Mouse (Mus musculus) heart, postnatal 0 days (tissue): ENCODE data around the gene Hs2st1. TPM values are rescaled to one million over a fixed set of nuclear protein-coding genes. Genes with fewer than 3 reads are reported as not detected.

Source experiments
- ATAC-seq: fragments of 200-750 bp; cut with Nextera tagmentation; 2 replicates; pipeline ENCODE4 v1.8.0; 2017; ENCODE audit warnings: low read depth, moderate number of reproducible peaks, moderate library complexity; ENCODE audit not compliant: insufficient read depth
- DNase-seq: peaks from one replicate; pipeline ENCODE4 v3.0.0-alpha.2; 2016; ENCODE audit warnings: low spot score
- H3K27ac ChIP-seq: fragments of 300-500 bp; sonication (generic); 2 replicates; pipeline ENCODE4 v1.5.1; 2014; ENCODE audit warnings: low read depth, mild to moderate bottlenecking
- H3K27me3 ChIP-seq: fragments of 300-500 bp; sonication (generic); 2 replicates; pipeline ENCODE4 v1.6.1; 2014; ENCODE audit warnings: low read length, mixed read lengths; ENCODE audit not compliant: control insufficient read depth, insufficient read depth
- H3K36me3 ChIP-seq: fragments of 300-500 bp; sonication (generic); replicated peaks from 2 replicates; pipeline ENCODE4 v1.6.1; 2014; ENCODE audit warnings: low read length, mixed read lengths; ENCODE audit not compliant: control insufficient read depth, insufficient read depth
- H3K4me1 ChIP-seq: fragments of 300-500 bp; sonication (generic); 2 replicates; pipeline ENCODE4 v1.6.1; 2014; ENCODE audit warnings: antibody characterized with exemption; ENCODE audit not compliant: control insufficient read depth, insufficient read depth
- H3K4me2 ChIP-seq: fragments of 300-500 bp; sonication (generic); 2 replicates; pipeline ENCODE4 v1.6.1; 2014; ENCODE audit warnings: low read depth, mild to moderate bottlenecking, low read length, moderate library complexity
- H3K4me3 ChIP-seq: fragments of 300-500 bp; sonication (generic); 2 replicates; pipeline ENCODE4 v1.5.1; 2014; ENCODE audit warnings: low read depth, low read length
- H3K9ac ChIP-seq: fragments of 300-500 bp; sonication (generic); replicated peaks from 2 replicates; pipeline ENCODE4 v1.6.1; 2014; ENCODE audit warnings: low read depth, low read length, mixed read lengths
- H3K9me3 ChIP-seq: fragments of 300-500 bp; sonication (generic); replicated peaks from 2 replicates; pipeline ENCODE4 v1.6.1; 2016; ENCODE audit warnings: low read length; ENCODE audit not compliant: control insufficient read depth
- CTCF ChIP-seq: IDR thresholded peaks from 2 replicates; pipeline ENCODE4 v1.5.1; 2016; ENCODE audit warnings: antibody characterized with exemption, control low read depth, low read depth
- EP300 ChIP-seq: IDR thresholded peaks from 2 replicates; pipeline ENCODE4 v1.6.1; 2016; ENCODE audit warnings: antibody characterized with exemption, low read depth
- WGBS: fragments of 180-500 bp; shearing (Covaris S2); extraction: QIAGEN DNeasy Blood & Tissue Kit; methylation state at CpG from one replicate; pipeline ENCODE4 v1.1.7; 2014; 5-methylcytosine and 5-hydroxymethylcytosine counted together
- polyA plus RNA-seq: library from polyadenylated mRNA; unstranded; fragments of >200 nt; fragmentation: Nextera tagmentation; extraction: Ambion mirVana; gene quantifications from 2 replicates; pipeline ENCODE4 v1.2.1, GENCODE M21; 2015
- total RNA-seq: library from RNA; depleted of rRNA; stranded (reverse); fragments of >200 nt; gene quantifications from 2 replicates; pipeline ENCODE4 v1.2.3, GENCODE M21; 2014; ENCODE audit warnings: low replicate concordance

The Hs2st1 gene
- total and polyA plus RNA-seq, 2 experiments from 2014 or later, result 3.5 to 9.0 TPM

DNA sequence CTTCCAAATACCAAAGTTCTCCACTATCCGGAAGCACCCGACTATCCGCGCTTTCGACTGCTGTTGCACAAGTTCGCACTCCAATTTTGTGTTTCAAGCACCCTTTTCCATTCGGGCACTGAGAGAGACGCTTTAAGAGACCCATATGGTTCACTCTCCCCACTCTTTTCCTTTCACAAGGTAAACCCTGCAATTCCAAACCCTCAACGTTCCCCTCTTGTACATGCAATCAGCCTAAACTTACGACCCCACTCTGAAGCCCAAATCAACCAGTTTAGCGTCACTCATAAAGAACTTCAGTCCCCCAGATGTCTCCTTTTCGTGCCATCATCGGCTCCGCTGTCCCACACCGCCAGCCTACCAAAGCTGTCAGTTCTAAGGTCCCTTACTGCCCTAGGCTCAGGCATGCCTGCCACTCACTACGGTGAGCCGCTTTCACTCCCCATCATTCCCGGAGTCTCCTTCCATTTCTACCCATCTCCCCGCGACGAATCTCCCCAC lies 1.1 kb downstream of the Hs2st1 start:
- Histone ChIP-seq H3K4me3 (peak overlapping the region; percentile 94), H3K9me3 (no peaks in the 10 kb centered on the region), H3K36me3 (0 out of 2 replicates have a peak, but pooled peaks cover 9% of the 10 kb centered on the region), H3K9ac (peak overlapping the region; percentile 80), H3K4me1 (peaks cover 21% of the 10 kb centered on the region), H3K27me3 (no peaks in the 10 kb centered on the region), H3K27ac (peak overlapping the region; percentile 81; the same call in 1 of the 2 replicates), H3K4me2 (peak overlapping the region; percentile 81)
- 0% methylated on average over 21 of the region's 21 CpGs for WGBS
- no peak for DNase-seq
- TF ChIP-seq EP300 (no peak), CTCF (no peak)
- ATAC-seq, result no peak

DNA sequence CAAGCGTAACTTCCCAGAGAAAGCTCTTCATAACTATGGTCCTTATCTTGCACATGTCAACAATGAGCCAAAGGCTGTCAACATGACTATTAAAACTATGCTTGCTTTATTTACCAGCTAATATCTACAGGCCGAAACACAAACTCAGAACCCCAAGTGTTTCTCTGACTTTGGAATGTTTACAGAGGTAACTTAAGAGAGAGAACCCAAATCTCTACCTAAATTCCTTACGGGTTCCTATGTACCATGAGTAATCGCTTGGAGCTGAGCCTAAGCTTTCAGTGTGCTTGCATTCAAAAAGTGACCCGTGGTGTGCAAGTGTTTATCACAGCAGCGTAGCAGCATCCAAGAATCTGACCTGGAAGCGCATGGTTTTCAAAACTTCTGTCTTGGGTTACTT lies 4.8 kb downstream of the Hs2st1 start:
- Histone ChIP-seq H3K27me3 (no peaks in the 10 kb centered on the region), H3K9ac (no peak overlapping the region), H3K27ac (no peak overlapping the region), H3K4me1 (peaks cover 13% of the 10 kb centered on the region), H3K9me3 (no peaks in the 10 kb centered on the region), H3K36me3 (no peaks in the 10 kb centered on the region), H3K4me2 (no peak overlapping the region), H3K4me3 (no peak overlapping the region)
- no peak for DNase-seq
- TF ChIP-seq EP300 (no peak), CTCF (no peak)
- ATAC-seq, result no peak
- 44% methylated on average over 7 of the region's 7 CpGs for WGBS

DNA sequence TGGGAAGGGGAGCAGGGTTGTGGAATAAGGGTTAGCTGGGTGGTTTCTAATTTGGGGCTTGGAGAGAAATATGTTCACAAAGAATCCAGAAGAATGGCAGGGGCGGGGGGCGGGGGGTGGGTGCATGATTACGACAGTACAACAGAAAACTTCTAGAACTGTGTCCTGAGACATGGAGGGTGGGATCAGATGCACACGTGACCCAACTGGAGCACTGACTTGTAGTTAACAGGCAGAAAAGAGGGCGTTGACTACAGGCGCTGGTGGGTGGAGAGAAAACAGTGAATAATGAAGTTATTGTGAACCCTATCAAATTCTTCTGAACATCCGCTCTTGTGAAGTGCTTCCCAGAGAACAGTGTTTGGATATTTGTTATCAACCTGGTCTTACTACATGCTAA lies 6.1 kb downstream of the Hs2st1 start:
- H3K27ac ChIP-seq, result no peak overlapping the region
- no peaks in the 10 kb centered on the region for H3K9me3 ChIP-seq
- 85% methylated on average over 7 of the region's 7 CpGs for WGBS
- no peaks in the 10 kb centered on the region for H3K27me3 ChIP-seq
- DNase-seq (no peak), ATAC-seq (no peak)
- no peak overlapping the region for H3K9ac ChIP-seq
- no peak overlapping the region for H3K4me3 ChIP-seq
- H3K4me2 ChIP-seq, result no peak overlapping the region
- no peak for TF ChIP-seq EP300
- no peak for TF ChIP-seq CTCF
- H3K4me1 ChIP-seq, result peaks cover 13% of the 10 kb centered on the region
- no peaks in the 10 kb centered on the region for H3K36me3 ChIP-seq

DNA sequence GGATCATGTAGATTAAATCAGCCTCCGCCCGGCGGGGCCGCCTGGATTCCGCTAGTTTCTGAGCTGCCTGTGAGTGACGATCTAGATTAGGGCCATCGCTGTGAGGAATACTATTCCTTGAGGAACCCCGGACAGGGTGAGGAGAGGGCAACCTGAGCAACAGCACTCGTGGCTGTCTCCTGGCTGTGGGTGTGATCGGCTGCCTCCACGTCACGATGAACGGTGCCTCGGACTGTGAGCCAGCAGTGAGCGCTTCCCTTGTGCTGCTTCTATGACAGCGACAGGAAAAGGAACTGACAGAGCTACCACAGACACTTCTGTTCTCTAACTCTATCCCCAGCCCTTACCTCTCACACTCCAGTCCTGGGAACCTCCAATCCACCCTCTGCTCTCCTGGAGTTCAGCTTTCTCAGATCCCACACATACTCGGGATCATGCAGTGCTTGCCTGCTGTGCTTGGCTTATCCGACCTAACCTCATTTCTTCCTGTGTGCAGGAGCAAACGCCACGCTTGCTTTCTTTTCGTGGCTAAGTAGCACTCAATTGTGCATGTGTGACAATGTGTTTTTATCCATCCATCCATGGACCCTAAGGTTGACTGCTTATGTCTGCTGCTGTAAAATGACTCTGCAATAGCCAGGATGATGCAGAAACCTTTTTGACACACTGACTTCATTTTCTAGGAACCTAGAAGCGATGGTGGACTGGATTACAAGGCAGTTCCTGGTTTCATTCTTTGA lies 8.3 kb downstream of the Hs2st1 start:
- WGBS, result 43% methylated on average over 22 of the region's 22 CpGs
- H3K27me3 ChIP-seq, result no peaks in the 10 kb centered on the region
- no peaks in the 10 kb centered on the region for H3K9me3 ChIP-seq
- H3K4me1 ChIP-seq, result peaks cover 23% of the 10 kb centered on the region
- ATAC-seq, result peak; percentile 32
- H3K4me3 ChIP-seq, result peak overlapping the region; percentile 29
- H3K4me2 ChIP-seq, result peak overlapping the region; percentile 58
- H3K9ac ChIP-seq, result peak overlapping the region; percentile 28; the same call in 1 of the 2 replicates
- no peaks in the 10 kb centered on the region for H3K36me3 ChIP-seq
- H3K27ac ChIP-seq, result 0 out of 2 replicates have a peak overlapping the region, but pooled peaks have one; percentile 27
- TF ChIP-seq EP300 (no peak), CTCF (no peak)
- DNase-seq, result no peak

DNA sequence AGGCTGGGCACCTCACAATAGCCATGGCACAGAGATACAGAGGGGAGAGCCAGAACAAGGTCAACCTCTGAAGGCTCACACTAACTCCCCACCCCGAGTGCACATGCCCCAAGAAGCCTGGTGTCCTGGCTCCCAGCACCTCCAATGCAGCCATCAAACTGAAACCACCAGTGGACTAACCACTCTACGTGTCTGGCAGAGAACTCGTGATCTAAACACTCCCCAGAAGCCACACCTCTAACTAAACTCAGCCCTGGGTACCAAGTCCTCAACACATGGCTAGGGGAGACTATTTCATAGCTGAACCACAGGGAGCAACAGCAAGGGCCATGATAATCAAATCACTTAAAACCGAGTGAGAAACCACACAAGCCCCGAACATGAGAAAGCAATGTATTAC lies 11.7 kb downstream of the Hs2st1 start:
- ATAC-seq, result no peak
- H3K4me1 ChIP-seq, result peaks cover 30% of the 10 kb centered on the region
- 0 out of 2 replicates have a peak overlapping the region, but pooled peaks have one; percentile 15 for H3K27ac ChIP-seq
- no peaks in the 10 kb centered on the region for H3K36me3 ChIP-seq
- H3K27me3 ChIP-seq, result no peaks in the 10 kb centered on the region
- TF ChIP-seq EP300, result no peak
- TF ChIP-seq CTCF, result no peak
- DNase-seq, result no peak
- WGBS, result 53% methylated on average over 5 of the region's 5 CpGs
- no peak overlapping the region for H3K9ac ChIP-seq
- no peak overlapping the region for H3K4me3 ChIP-seq
- H3K4me2 ChIP-seq, result peak overlapping the region; percentile 37
- H3K9me3 ChIP-seq, result no peaks in the 10 kb centered on the region
